Mouse (Mus musculus): ENCODE measurements at regions not wholly inside any gene's neighbourhood (a gene's known extent, or its start where the extent isn't known, plus 50 kb on each side); places are given as distances from the start of the nearest gene placed in this dataset.

GRCm38 (mm10) chr10:117556027-117556789 is 73.1 kb upstream of the Cpm start:
- DNase-seq (ENCODE audit: low spot score) = no peak

- no peak for DNase-seq (ENCODE audit: low spot score)
Observed at GRCm38 (mm10) chr10:117555542-117555941, 73.8 kb upstream of the Cpm start.

GRCm38 (mm10) chr10:117555044-117555443 is 74.3 kb upstream of the Cpm start:
- DNase-seq (ENCODE audit: low spot score) = no peak

GRCm38 (mm10) chr10:117554533-117554932 is 74.8 kb upstream of the Cpm start:
- DNase-seq (ENCODE audit: low spot score) = no peak

- no peak for DNase-seq (ENCODE audit: low spot score)
Observed at GRCm38 (mm10) chr10:117553211-117554186, 75.8 kb upstream of the Cpm start.

GRCm38 (mm10) chr10:117552049-117552652 is 77.1 kb upstream of the Cpm start:
- DNase-seq (ENCODE audit: low spot score) = no peak

GRCm38 (mm10) chr10:117551234-117552048 is 77.9 kb upstream of the Cpm start:
- no peak for DNase-seq (ENCODE audit: low spot score)

- DNase-seq (ENCODE audit: low spot score) = no peak
Observed at GRCm38 (mm10) chr10:117549854-117550605, 79.3 kb upstream of the Cpm start.

- DNase-seq (ENCODE audit: low spot score) = no peak
Observed at GRCm38 (mm10) chr10:117549506-117549830, 79.8 kb upstream of the Cpm start.

- no peak for DNase-seq (ENCODE audit: low spot score)
Observed at GRCm38 (mm10) chr10:117548775-117549505, 80.4 kb upstream of the Cpm start.

- no peak for DNase-seq (ENCODE audit: low spot score)
Observed at GRCm38 (mm10) chr10:117548262-117548661, 81.0 kb upstream of the Cpm start.

- DNase-seq (ENCODE audit: low spot score) = no peak
Observed at GRCm38 (mm10) chr10:117547275-117547674, 82.0 kb upstream of the Cpm start.

- DNase-seq (ENCODE audit: low spot score) = no peak
Observed at GRCm38 (mm10) chr10:117545842-117546631, 83.3 kb upstream of the Cpm start.

GRCm38 (mm10) chr10:117544680-117545546 is 84.4 kb upstream of the Cpm start:
- no peak for DNase-seq (ENCODE audit: low spot score)

- no peak for DNase-seq (ENCODE audit: low spot score)
Observed at GRCm38 (mm10) chr10:117543995-117544679, 85.2 kb upstream of the Cpm start.

GRCm38 (mm10) chr10:117543696-117543950 is 85.7 kb upstream of the Cpm start:
- DNase-seq (ENCODE audit: low spot score) = no peak

- DNase-seq (ENCODE audit: low spot score) = no peak
Observed at GRCm38 (mm10) chr10:117542886-117543695, 86.2 kb upstream of the Cpm start.
